ENCODE assay signal across 10 mouse cellular contexts in genomic region chr7:144798471-144798870, GRCm38 (mm10). TPM values are rescaled to one million over a fixed set of nuclear protein-coding genes. Genes with fewer than 3 reads are reported as not detected.
DNase-seq lines count a peak whose midpoint lies in the region; ATAC-seq and TF ChIP-seq lines count a peak whose summit lies in the region.
"Had no signal": no experiment of that assay in that cellular context is flagged by ENCODE, and none has a peak within 500 bp of the region (broad histone marks: within the 10 kb centered on the region; RNA-seq: fewer than 3 reads in every experiment).

No protein-coding gene starts in this region.

- peaks cover 8% of the 10 kb centered on the region for H3K4me1 ChIP-seq in cerebellum, adult 2 months (ENCODE audit: control insufficient read depth, insufficient read depth, low read length)
- H3K4me1 ChIP-seq in E14TG2a.4 (replicated peaks; ENCODE audit: low read depth, low read length), result peaks cover 7% of the 10 kb centered on the region; the same call in 1 of the 2 replicates
- H3K4me1 ChIP-seq in embryonic facial prominence, embryonic 11.5 days (ENCODE audit: control insufficient read depth, insufficient read depth, low read length), result no peaks in the 10 kb centered on the region; the same call in 1 of the 2 replicates
- peaks cover 11% of the 10 kb centered on the region; the same call in 1 of the 2 replicates for H3K4me1 ChIP-seq in kidney, embryonic 15.5 days
- H3K4me1 ChIP-seq in midbrain, embryonic 11.5 days (ENCODE audit: control insufficient read depth, insufficient read depth, low read length), result no peaks in the 10 kb centered on the region

- no peak for ATAC-seq in cerebellum, adult (ENCODE audit: insufficient number of reproducible peaks, low FRiP score, low TSS enrichment)
- 0 out of 2 replicates have a peak, but pooled peaks have one; percentile 27 for ATAC-seq in embryonic facial prominence, embryonic 11.5 days (replicated peaks; ENCODE audit: insufficient number of reproducible peaks, low FRiP score, low TSS enrichment, low read depth)
- 0 out of 2 replicates have a peak, but pooled peaks have one; percentile 35 for ATAC-seq in kidney, embryonic 15.5 days (replicated peaks; ENCODE audit: low FRiP score)
- ATAC-seq in midbrain, embryonic 11.5 days (ENCODE audit: low FRiP score), result 0 out of 2 replicates have a peak, but pooled peaks have one; percentile 30

- peak in 1 of 2 experiments; percentile 19 for DNase-seq in cerebellum, adult 2 months
- peak; percentile 74 for DNase-seq in embryonic facial prominence, embryonic 11.5 days (ENCODE audit: low spot score)
- peak; percentile 94 for DNase-seq in midbrain, embryonic 11.5 days (ENCODE audit: low spot score, missing footprints)
- DNase-seq in thymus, postnatal 25 days, result no peak
- no peak for DNase-seq in thymus, adult 18-20 months

- no peak overlapping the region for H3K4me2 ChIP-seq in embryonic facial prominence, embryonic 11.5 days (ENCODE audit: low read depth, low read length)
- H3K4me2 ChIP-seq in kidney, embryonic 15.5 days, result no peak overlapping the region
- H3K4me2 ChIP-seq in midbrain, embryonic 11.5 days, result no peak overlapping the region
- H3K4me2 ChIP-seq: heart, embryonic 15.5 days had no signal

- peak; percentile 57 for TF ChIP-seq CTCF in cerebellum, adult 2 months (IDR thresholded peaks at IDR 0.05; ENCODE audit: borderline replicate concordance, insufficient read depth, low read depth, low read length)
- peak; percentile 48 for TF ChIP-seq CTCF in E14TG2a.4 (conservative IDR thresholded peaks at IDR 0.05; ENCODE audit: low read length)

- no peaks in the 10 kb centered on the region for H3K9me3 ChIP-seq in E14TG2a.4 (ENCODE audit: low read length)
- H3K9me3 ChIP-seq in embryonic facial prominence, embryonic 11.5 days (replicated peaks; ENCODE audit: control insufficient read depth, low read length), result no peaks in the 10 kb centered on the region
- no peaks in the 10 kb centered on the region for H3K9me3 ChIP-seq in kidney, embryonic 15.5 days (replicated peaks)
- no peaks in the 10 kb centered on the region for H3K9me3 ChIP-seq in midbrain, embryonic 11.5 days (ENCODE audit: control insufficient read depth, low read length)
- H3K9me3 ChIP-seq: heart, embryonic 15.5 days had no signal

- no peak overlapping the region for H3K4me3 ChIP-seq in cerebellum, adult 2 months (replicated peaks; ENCODE audit: insufficient read depth, low read depth, low read length)
- no peak overlapping the region for H3K4me3 ChIP-seq in E14TG2a.4 (replicated peaks; ENCODE audit: low read length)
- no peak overlapping the region for H3K4me3 ChIP-seq in embryonic facial prominence, embryonic 11.5 days (ENCODE audit: low read depth, low read length)
- H3K4me3 ChIP-seq in kidney, embryonic 15.5 days (replicated peaks), result no peak overlapping the region
- no peak overlapping the region for H3K4me3 ChIP-seq in midbrain, embryonic 11.5 days (ENCODE audit: low read depth, low read length)
- H3K4me3 ChIP-seq: heart, embryonic 15.5 days; myocyte had no signal

- no peak overlapping the region for H3K9ac ChIP-seq in embryonic facial prominence, embryonic 11.5 days (replicated peaks; ENCODE audit: low read length)
- no peak overlapping the region for H3K9ac ChIP-seq in kidney, embryonic 15.5 days
- no peak overlapping the region for H3K9ac ChIP-seq in midbrain, embryonic 11.5 days (ENCODE audit: low read length)
- H3K9ac ChIP-seq: heart, embryonic 15.5 days had no signal

- no peak overlapping the region for H3K27ac ChIP-seq in cerebellum, adult 2 months (ENCODE audit: insufficient read depth, low read length)
- no peak overlapping the region for H3K27ac ChIP-seq in embryonic facial prominence, embryonic 11.5 days (replicated peaks; ENCODE audit: low read depth, low read length)
- no peak overlapping the region for H3K27ac ChIP-seq in kidney, embryonic 15.5 days
- no peak overlapping the region for H3K27ac ChIP-seq in midbrain, embryonic 11.5 days (ENCODE audit: low read depth, low read length)
- H3K27ac ChIP-seq: heart, embryonic 15.5 days had no signal

- 77% methylated on average over 1 of the region's 1 CpGs for WGBS in cerebellum, adult 2 months
- 41% methylated on average over 1 of the region's 1 CpGs for WGBS in embryonic facial prominence, embryonic 11.5 days
- 39% methylated on average over 1 of the region's 1 CpGs for WGBS in kidney, embryonic 15.5 days
- WGBS in midbrain, embryonic 11.5 days, result 33% methylated on average over 1 of the region's 1 CpGs

- no peaks in the 10 kb centered on the region for H3K36me3 ChIP-seq in E14TG2a.4 (ENCODE audit: insufficient read depth, low read length)
- H3K36me3 ChIP-seq in embryonic facial prominence, embryonic 11.5 days (replicated peaks; ENCODE audit: control insufficient read depth, insufficient read depth, low read depth, low read length), result no peaks in the 10 kb centered on the region
- H3K36me3 ChIP-seq in kidney, embryonic 15.5 days, result no peaks in the 10 kb centered on the region
- no peaks in the 10 kb centered on the region for H3K36me3 ChIP-seq in midbrain, embryonic 11.5 days (ENCODE audit: control insufficient read depth, insufficient read depth, low read length)
- H3K36me3 ChIP-seq: heart, embryonic 15.5 days had no signal

- no peak for TF ChIP-seq POLR2A in cerebellum, adult 2 months (IDR thresholded peaks at IDR 0.05; ENCODE audit: borderline replicate concordance, insufficient read depth, low read length)

- no peaks in the 10 kb centered on the region for H3K27me3 ChIP-seq in cerebellum, adult 2 months (ENCODE audit: control insufficient read depth, insufficient read depth, low read length)
- H3K27me3 ChIP-seq in E14TG2a.4 (ENCODE audit: insufficient read depth, low read length), result peaks cover 55% of the 10 kb centered on the region
- no peaks in the 10 kb centered on the region for H3K27me3 ChIP-seq in embryonic facial prominence, embryonic 11.5 days (ENCODE audit: control insufficient read depth, insufficient read depth, low read length)
- H3K27me3 ChIP-seq in kidney, embryonic 15.5 days, result peaks cover 26% of the 10 kb centered on the region
- H3K27me3 ChIP-seq in midbrain, embryonic 11.5 days (ENCODE audit: control insufficient read depth, insufficient read depth, low read length), result no peaks in the 10 kb centered on the region

RNA-seq across cellular contexts. Expression of gene Fgf3, which starts 39.4 kb away (rescaled TPM):
- 0.63 and 0.67 TPM in 2 replicates for polyA plus RNA-seq in cerebellum, adult 2 months (2012; rRNA removed)
- 0.61 and 1.0 TPM in 2 replicates for polyA plus RNA-seq in embryonic facial prominence, embryonic 11.5 days (2014; fragmentation: Nextera tagmentation; extraction: Ambion mirVana)
- polyA plus RNA-seq in kidney, embryonic 15.5 days (2015; fragmentation: Nextera tagmentation; extraction: Ambion mirVana), result 0.36 and 0.53 TPM in 2 replicates
- polyA plus RNA-seq in midbrain, embryonic 11.5 days (2014; fragmentation: Nextera tagmentation; extraction: Ambion mirVana), result 1.1 TPM in 2 replicates
- polyA plus RNA-seq: heart, embryonic 15.5 days; myocyte had no signal

RNA-seq across cellular contexts. Expression of gene Ano1, which starts 46.7 kb away (rescaled TPM):
- 3.1 and 3.7 TPM in 2 replicates for polyA plus RNA-seq in cerebellum, adult 2 months (2012; rRNA removed)
- polyA plus RNA-seq in embryonic facial prominence, embryonic 11.5 days (2014; fragmentation: Nextera tagmentation; extraction: Ambion mirVana), result 10.0 and 10.8 TPM in 2 replicates
- 42.1 and 47.8 TPM in 2 replicates for polyA plus RNA-seq in kidney, embryonic 15.5 days (2015; fragmentation: Nextera tagmentation; extraction: Ambion mirVana)
- 22.8 and 26.0 TPM in 2 replicates for polyA plus RNA-seq in midbrain, embryonic 11.5 days (2014; fragmentation: Nextera tagmentation; extraction: Ambion mirVana)

RNA-seq across cellular contexts. Expression of gene Fgf4, which starts 48.7 kb away (rescaled TPM):
- polyA plus RNA-seq in cerebellum, adult 2 months (2012; rRNA removed), result not detected in 2 replicates
- 0.07 TPM in 1 of 2 replicates, not detected in the other for polyA plus RNA-seq in embryonic facial prominence, embryonic 11.5 days (2014; fragmentation: Nextera tagmentation; extraction: Ambion mirVana)
- polyA plus RNA-seq in kidney, embryonic 15.5 days (2015; fragmentation: Nextera tagmentation; extraction: Ambion mirVana), result 0.14 TPM in 1 of 2 replicates, not detected in the other
- polyA plus RNA-seq in midbrain, embryonic 11.5 days (2014; fragmentation: Nextera tagmentation; extraction: Ambion mirVana), result not detected in 2 replicates
- polyA plus RNA-seq: heart, embryonic 15.5 days; myocyte had no signal

Comparison
In these comparisons a context has a peak if more than half of its experiments do, and no peak if none do; other contexts are left out.
1. DNase-seq: peak in embryonic facial prominence, embryonic 11.5 days (single experiment) and midbrain, embryonic 11.5 days (single experiment); none in thymus, postnatal 25 days (single experiment) and thymus, adult 18-20 months (0 of 2).